Comparison of ENCODE assay signal across 11 mouse cellular contexts in the genomic region with DNA sequence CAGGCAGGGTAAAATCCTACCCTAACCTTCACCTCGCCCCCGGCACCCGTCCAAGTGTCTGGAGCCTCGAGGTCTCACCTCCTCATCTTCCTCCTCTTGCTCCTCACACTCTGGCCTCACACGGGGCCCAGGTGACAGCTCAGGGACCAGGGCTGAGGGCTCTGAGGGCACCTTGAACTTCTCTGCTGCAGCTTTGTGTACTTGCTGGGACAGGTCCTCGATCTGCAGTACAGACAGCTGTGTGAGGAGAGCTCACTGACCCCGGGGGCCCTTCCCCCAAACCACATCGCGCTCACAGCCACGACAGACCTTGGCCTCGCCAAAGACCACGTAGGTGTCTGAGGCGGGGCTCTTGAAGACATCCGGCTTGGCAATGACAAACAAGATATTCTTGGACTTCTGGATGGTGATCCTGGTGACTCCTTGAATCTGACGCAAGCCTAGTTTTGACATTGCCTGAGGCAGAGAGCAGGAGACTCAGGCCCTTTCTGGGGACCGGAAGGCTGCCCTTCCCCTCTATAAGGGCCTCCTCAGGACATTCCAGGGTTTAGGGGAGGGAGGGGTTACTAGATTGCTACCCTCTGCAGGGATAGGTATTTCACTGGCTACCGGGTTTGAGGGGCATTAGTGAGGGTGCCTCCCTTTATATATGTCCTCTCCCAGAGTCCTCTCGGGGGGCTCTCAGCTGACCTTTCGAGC. TPM values are rescaled to one million over a fixed set of nuclear protein-coding genes. Genes with fewer than 3 reads are reported as not detected.
DNase-seq lines count a peak whose midpoint lies in the region; ATAC-seq and TF ChIP-seq lines count a peak whose summit lies in the region.
"Had no signal": no experiment of that assay in that cellular context is flagged by ENCODE, and none has a peak within 500 bp of the region (broad histone marks: within the 10 kb centered on the region; RNA-seq: fewer than 3 reads in every experiment).

No protein-coding gene starts in this region.

- no peaks in the 10 kb centered on the region for H3K9me3 ChIP-seq in heart, embryonic 12.5 days (replicated peaks)
- no peaks in the 10 kb centered on the region for H3K9me3 ChIP-seq in forebrain, embryonic 15.5 days
- H3K9me3 ChIP-seq: limb, embryonic 13.5 days had no signal

- H3K36me3 ChIP-seq in heart, embryonic 12.5 days, result peaks cover 48% of the 10 kb centered on the region
- H3K36me3 ChIP-seq in forebrain, embryonic 15.5 days, result peaks cover 60% of the 10 kb centered on the region

- peaks cover 54% of the 10 kb centered on the region for H3K4me1 ChIP-seq in heart, embryonic 12.5 days (replicated peaks)
- H3K4me1 ChIP-seq in forebrain, embryonic 15.5 days, result peaks cover 35% of the 10 kb centered on the region

- peaks cover 43% of the 10 kb centered on the region for H3K27me3 ChIP-seq in heart, embryonic 12.5 days (replicated peaks)
- H3K27me3 ChIP-seq in forebrain, embryonic 15.5 days, result no peaks in the 10 kb centered on the region

- H3K4me3 ChIP-seq in heart, embryonic 12.5 days, result no peak overlapping the region
- peak overlapping the region; percentile 26 for H3K4me3 ChIP-seq in forebrain, embryonic 15.5 days
- H3K4me3 ChIP-seq: limb, embryonic 13.5 days had no signal

- TF ChIP-seq POLR2A in brain, embryonic 14.5 days (IDR thresholded peaks at IDR 0.05; ENCODE audit: borderline replicate concordance, extremely low read depth, insufficient read depth, insufficient read length, poor library complexity, severe bottlenecking), result no peak

- no peak overlapping the region for H3K27ac ChIP-seq in heart, embryonic 12.5 days (ENCODE audit: poor library complexity, severe bottlenecking)
- peak overlapping the region; percentile 68 for H3K27ac ChIP-seq in forebrain, embryonic 15.5 days (replicated peaks)
- H3K27ac ChIP-seq: limb, embryonic 13.5 days had no signal

- ATAC-seq in heart, embryonic 12.5 days (ENCODE audit: insufficient number of reproducible peaks, low FRiP score), result no peak
- 0 out of 2 replicates have a peak, but pooled peaks have one; percentile 6 for ATAC-seq in forebrain, embryonic 15.5 days (replicated peaks)
- ATAC-seq: intestine, postnatal 0 days had no signal

- no peak for DNase-seq in heart, postnatal 36 days
- DNase-seq in brain, embryonic 14.5 days (ENCODE audit: low read depth), result peak; percentile 13
- peak; percentile 34 to 57 for DNase-seq in lung, postnatal 4 days
- no peak for DNase-seq in MN1 (ENCODE audit: low spot score)
- no peak for DNase-seq in kidney, postnatal 14 days
- DNase-seq in layer of hippocampus, postnatal 25 days (ENCODE audit: extremely low spot score in 1 of 2, low spot score in 1 of 2), result no peak

- H3K9ac ChIP-seq in heart, embryonic 12.5 days, result peak overlapping the region; percentile 23; the same call in 1 of the 2 replicates
- H3K9ac ChIP-seq in forebrain, embryonic 15.5 days (replicated peaks), result peak overlapping the region; percentile 40
- H3K9ac ChIP-seq: limb, embryonic 13.5 days had no signal

- no peak for TF ChIP-seq CTCF in brain, embryonic 14.5 days (IDR thresholded peaks at IDR 0.05; ENCODE audit: borderline replicate concordance, extremely low read depth, insufficient read depth, insufficient read length)

- H3K4me2 ChIP-seq in heart, embryonic 12.5 days, result peak overlapping the region; percentile 33
- peak overlapping the region; percentile 47 for H3K4me2 ChIP-seq in forebrain, embryonic 15.5 days (replicated peaks)
- H3K4me2 ChIP-seq: limb, embryonic 13.5 days had no signal

- intact Hi-C loops in heart, postnatal 36 days (cut with DNase I), result no loop called here

- 50% methylated on average over 19 of the region's 19 CpGs for WGBS in heart, embryonic 12.5 days
- 62% methylated on average over 19 of the region's 19 CpGs for WGBS in forebrain, embryonic 15.5 days

RNA-seq across cellular contexts. Expression of gene Nacad, which starts 7.5 kb away (rescaled TPM):
- polyA plus RNA-seq in heart, embryonic 12.5 days (2016; fragmentation: Nextera tagmentation; extraction: Ambion mirVana), result 0.60 and 2.0 TPM in 2 replicates
- total RNA-seq in heart, postnatal 36 days (2021), result 1 to 10 TPM in 1 of 2 experiments, under 1 TPM in 1; 0.92 to 1.0 TPM
- 92.6 and 134 TPM in 2 replicates for polyA plus RNA-seq in brain, embryonic 14.5 days (2012; rRNA removed)
- polyA plus RNA-seq in forebrain, embryonic 15.5 days (2015; fragmentation: Nextera tagmentation; extraction: Ambion mirVana), result 66.9 and 67.4 TPM in 2 replicates
- 10 to 100 TPM; 43.8 to 44.9 TPM for total RNA-seq in layer of hippocampus, postnatal 25 days (2021)

RNA-seq across cellular contexts. Expression of gene Tbrg4, which starts 27.5 kb away (rescaled TPM):
- 49.9 and 52.5 TPM in 2 replicates for polyA plus RNA-seq in heart, embryonic 12.5 days (2016; fragmentation: Nextera tagmentation; extraction: Ambion mirVana)
- 10 to 100 TPM; 93.4 to 98.4 TPM for total RNA-seq in heart, postnatal 36 days (2021)
- 86.0 and 103 TPM in 2 replicates for polyA plus RNA-seq in brain, embryonic 14.5 days (2012; rRNA removed)
- 27.5 and 31.5 TPM in 2 replicates for polyA plus RNA-seq in forebrain, embryonic 15.5 days (2015; fragmentation: Nextera tagmentation; extraction: Ambion mirVana)
- 10 to 100 TPM; 45.0 to 53.0 TPM for total RNA-seq in layer of hippocampus, postnatal 25 days (2021)

RNA-seq across cellular contexts. Expression of gene Wap, which starts 40.1 kb away (rescaled TPM):
- not detected in 2 replicates for polyA plus RNA-seq in heart, embryonic 12.5 days (2016; fragmentation: Nextera tagmentation; extraction: Ambion mirVana)
- not detected for total RNA-seq in heart, postnatal 36 days (2021)
- not detected in 2 replicates for polyA plus RNA-seq in brain, embryonic 14.5 days (2012; rRNA removed)
- not detected in 2 replicates for polyA plus RNA-seq in forebrain, embryonic 15.5 days (2015; fragmentation: Nextera tagmentation; extraction: Ambion mirVana)
- total RNA-seq in layer of hippocampus, postnatal 25 days (2021), result not detected
- polyA plus RNA-seq: limb, embryonic 13.5 days; stomach, embryonic 16.5 days had no signal

RNA-seq across cellular contexts. Expression of gene Ccm2, which starts 51.7 kb away (rescaled TPM):
- 61.2 and 64.1 TPM in 2 replicates for polyA plus RNA-seq in heart, embryonic 12.5 days (2016; fragmentation: Nextera tagmentation; extraction: Ambion mirVana)
- total RNA-seq in heart, postnatal 36 days (2021), result 10 to 100 TPM; 24.1 to 30.2 TPM
- 91.9 and 113 TPM in 2 replicates for polyA plus RNA-seq in brain, embryonic 14.5 days (2012; rRNA removed)
- 104 and 107 TPM in 2 replicates for polyA plus RNA-seq in forebrain, embryonic 15.5 days (2015; fragmentation: Nextera tagmentation; extraction: Ambion mirVana)
- total RNA-seq in layer of hippocampus, postnatal 25 days (2021), result 10 to 100 TPM; 51.8 to 54.9 TPM

RNA-seq across cellular contexts. Expression of gene Ramp3, which starts 60.0 kb away (rescaled TPM):
- polyA plus RNA-seq in heart, embryonic 12.5 days (2016; fragmentation: Nextera tagmentation; extraction: Ambion mirVana), result 1.7 and 2.4 TPM in 2 replicates
- 1 to 10 TPM; 5.8 to 8.0 TPM for total RNA-seq in heart, postnatal 36 days (2021)
- polyA plus RNA-seq in brain, embryonic 14.5 days (2012; rRNA removed), result 8.6 and 12.1 TPM in 2 replicates
- 4.1 and 6.7 TPM in 2 replicates for polyA plus RNA-seq in forebrain, embryonic 15.5 days (2015; fragmentation: Nextera tagmentation; extraction: Ambion mirVana)
- total RNA-seq in layer of hippocampus, postnatal 25 days (2021), result 1 to 10 TPM; 4.7 to 7.4 TPM

Comparison
In these comparisons a context has a peak if more than half of its experiments do, and no peak if none do; other contexts are left out.
1. DNase-seq: peak in brain, embryonic 14.5 days (single experiment) and lung, postnatal 4 days (2 of 2); none in heart, postnatal 36 days (0 of 2), MN1 (single experiment), kidney, postnatal 14 days (single experiment) and layer of hippocampus, postnatal 25 days (0 of 2).
2. RNA of gene Nacad, which starts 7.5 kb away (polyA plus RNA-seq): 92.6 to 134 TPM in brain, embryonic 14.5 days and 66.9 to 67.4 TPM in forebrain, embryonic 15.5 days; 0.60 to 2.0 TPM in heart, embryonic 12.5 days; every median in the first group is over 10 times any median in the second.